ENCODE assay signal across 14 mouse cellular contexts in genomic region chr1:135672374-135672773, GRCm38 (mm10). TPM values are rescaled to one million over a fixed set of nuclear protein-coding genes. Genes with fewer than 3 reads are reported as not detected.
DNase-seq lines count a peak whose midpoint lies in the region; ATAC-seq and TF ChIP-seq lines count a peak whose summit lies in the region.
"Had no signal": no experiment of that assay in that cellular context is flagged by ENCODE, and none has a peak within 500 bp of the region (broad histone marks: within the 10 kb centered on the region; RNA-seq: fewer than 3 reads in every experiment).

No protein-coding gene starts in this region.

- 0 out of 2 replicates have a peak overlapping the region, but pooled peaks have one; percentile 12 for H3K27ac ChIP-seq in hindbrain, embryonic 13.5 days
- no peak overlapping the region for H3K27ac ChIP-seq in hindbrain, postnatal 0 days
- H3K27ac ChIP-seq in lung, postnatal 0 days (ENCODE audit: low read length), result peak overlapping the region; percentile 64; the same call in 1 of the 2 replicates
- H3K27ac ChIP-seq in embryonic facial prominence, embryonic 14.5 days (replicated peaks; ENCODE audit: low read depth, low read length), result 0 out of 2 replicates have a peak overlapping the region, but pooled peaks have one; percentile 0
- H3K27ac ChIP-seq in hindbrain, embryonic 16.5 days (ENCODE audit: low read depth, low read length), result no peak overlapping the region
- H3K27ac ChIP-seq: forebrain, embryonic 15.5 days; liver, embryonic 14.5 days; neural tube, embryonic 12.5 days had no signal

- no peaks in the 10 kb centered on the region for H3K9me3 ChIP-seq in hindbrain, embryonic 13.5 days
- no peaks in the 10 kb centered on the region for H3K9me3 ChIP-seq in hindbrain, postnatal 0 days (ENCODE audit: low read length)
- H3K9me3 ChIP-seq in lung, postnatal 0 days (ENCODE audit: low read length), result no peaks in the 10 kb centered on the region
- no peaks in the 10 kb centered on the region for H3K9me3 ChIP-seq in embryonic facial prominence, embryonic 14.5 days (ENCODE audit: control insufficient read depth, low read length)
- H3K9me3 ChIP-seq in hindbrain, embryonic 16.5 days (ENCODE audit: control insufficient read depth, low read length), result no peaks in the 10 kb centered on the region
- H3K9me3 ChIP-seq: forebrain, embryonic 15.5 days; neural tube, embryonic 12.5 days had no signal

- TF ChIP-seq EP300 in lung, postnatal 0 days (IDR thresholded peaks at IDR 0.05), result no peak

- no peak for ATAC-seq in hindbrain, embryonic 13.5 days (ENCODE audit: low FRiP score)
- no peak for ATAC-seq in hindbrain, postnatal 0 days
- no peak for ATAC-seq in lung, postnatal 0 days
- no peak for ATAC-seq in embryonic facial prominence, embryonic 14.5 days (ENCODE audit: low read depth)
- no peak for ATAC-seq in hindbrain, embryonic 16.5 days
- ATAC-seq: forebrain, embryonic 15.5 days had no signal

- H3K4me2 ChIP-seq in hindbrain, embryonic 13.5 days, result no peak overlapping the region
- no peak overlapping the region for H3K4me2 ChIP-seq in hindbrain, postnatal 0 days (ENCODE audit: low read depth, low read length)
- H3K4me2 ChIP-seq in lung, postnatal 0 days (replicated peaks; ENCODE audit: low read depth, low read length), result no peak overlapping the region
- no peak overlapping the region for H3K4me2 ChIP-seq in embryonic facial prominence, embryonic 14.5 days (ENCODE audit: low read depth, low read length)
- H3K4me2 ChIP-seq in hindbrain, embryonic 16.5 days (ENCODE audit: low read length), result no peak overlapping the region
- H3K4me2 ChIP-seq: forebrain, embryonic 15.5 days; neural tube, embryonic 12.5 days had no signal

- H3K4me3 ChIP-seq in hindbrain, embryonic 13.5 days, result no peak overlapping the region
- no peak overlapping the region for H3K4me3 ChIP-seq in hindbrain, postnatal 0 days (ENCODE audit: low read length)
- no peak overlapping the region for H3K4me3 ChIP-seq in lung, postnatal 0 days (ENCODE audit: low read depth, low read length)
- no peak overlapping the region for H3K4me3 ChIP-seq in lung, adult 2 months (replicated peaks; ENCODE audit: extremely low read depth, low read depth, low read length)
- no peak overlapping the region for H3K4me3 ChIP-seq in embryonic facial prominence, embryonic 14.5 days (ENCODE audit: low read depth, low read length)
- no peak overlapping the region for H3K4me3 ChIP-seq in hindbrain, embryonic 16.5 days (ENCODE audit: low read length)
- H3K4me3 ChIP-seq: forebrain, embryonic 15.5 days; neural tube, embryonic 12.5 days had no signal

- no peak for DNase-seq in hindbrain, postnatal 0 days (ENCODE audit: low spot score)
- DNase-seq in lung, postnatal 0 days (ENCODE audit: low spot score), result no peak
- no peak for DNase-seq in lung, adult 2 months
- no peak for DNase-seq in embryonic facial prominence, embryonic 14.5 days (ENCODE audit: low spot score)
- no peak for DNase-seq in layer of hippocampus, adult 18-20 months (ENCODE audit: low spot score in 2 of 2)
- DNase-seq in embryo, embryonic 10.5 days (ENCODE audit: low spot score), result no peak
- DNase-seq: cerebellum, adult 11 months; gastrocnemius, postnatal 14 days; kidney, adult 11 months had no signal

- 82% methylated on average over 4 of the region's 4 CpGs for WGBS in hindbrain, embryonic 13.5 days
- WGBS in hindbrain, postnatal 0 days, result 72% methylated on average over 4 of the region's 4 CpGs
- 61% methylated on average over 4 of the region's 4 CpGs for WGBS in lung, postnatal 0 days
- WGBS in lung, adult 2 months, result 51% methylated on average over 4 of the region's 4 CpGs
- 40% methylated on average over 4 of the region's 4 CpGs for WGBS in embryonic facial prominence, embryonic 14.5 days
- WGBS in hindbrain, embryonic 16.5 days, result 68% methylated on average over 4 of the region's 4 CpGs

- TF ChIP-seq POLR2A in lung, adult 2 months (IDR thresholded peaks at IDR 0.05; ENCODE audit: borderline replicate concordance, extremely low read depth, low read depth, low read length), result no peak

- H3K27me3 ChIP-seq in hindbrain, embryonic 13.5 days, result no peaks in the 10 kb centered on the region
- H3K27me3 ChIP-seq in hindbrain, postnatal 0 days (ENCODE audit: insufficient read depth, low read length), result no peaks in the 10 kb centered on the region
- H3K27me3 ChIP-seq in lung, postnatal 0 days (replicated peaks; ENCODE audit: insufficient read depth, low read length), result no peaks in the 10 kb centered on the region
- no peaks in the 10 kb centered on the region for H3K27me3 ChIP-seq in embryonic facial prominence, embryonic 14.5 days (replicated peaks; ENCODE audit: control insufficient read depth, insufficient read depth, low read length)
- no peaks in the 10 kb centered on the region for H3K27me3 ChIP-seq in hindbrain, embryonic 16.5 days (replicated peaks; ENCODE audit: control insufficient read depth, insufficient read depth, low read length)
- H3K27me3 ChIP-seq: forebrain, embryonic 15.5 days; neural tube, embryonic 12.5 days had no signal

- no peak for TF ChIP-seq CTCF in hindbrain, postnatal 0 days (IDR thresholded peaks at IDR 0.05; ENCODE audit: low read depth)
- no peak for TF ChIP-seq CTCF in lung, postnatal 0 days (IDR thresholded peaks at IDR 0.05)
- no peak for TF ChIP-seq CTCF in lung, adult 2 months (IDR thresholded peaks at IDR 0.05; ENCODE audit: insufficient read depth, low read length)

- H3K36me3 ChIP-seq in hindbrain, embryonic 13.5 days, result no peaks in the 10 kb centered on the region
- no peaks in the 10 kb centered on the region for H3K36me3 ChIP-seq in hindbrain, postnatal 0 days (ENCODE audit: insufficient read depth, low read length)
- no peaks in the 10 kb centered on the region for H3K36me3 ChIP-seq in lung, postnatal 0 days (ENCODE audit: insufficient read depth, low read length)
- H3K36me3 ChIP-seq in embryonic facial prominence, embryonic 14.5 days (ENCODE audit: control insufficient read depth, insufficient read depth, low read length), result no peaks in the 10 kb centered on the region
- H3K36me3 ChIP-seq in hindbrain, embryonic 16.5 days (ENCODE audit: control insufficient read depth, insufficient read depth, low read length), result no peaks in the 10 kb centered on the region
- H3K36me3 ChIP-seq: forebrain, embryonic 15.5 days; neural tube, embryonic 12.5 days had no signal

- peaks cover 60% of the 10 kb centered on the region for H3K4me1 ChIP-seq in hindbrain, embryonic 13.5 days (replicated peaks)
- H3K4me1 ChIP-seq in hindbrain, postnatal 0 days (ENCODE audit: insufficient read depth, low read length), result peaks cover 27% of the 10 kb centered on the region
- H3K4me1 ChIP-seq in lung, postnatal 0 days (ENCODE audit: insufficient read depth, low read depth, low read length), result peaks cover 10% of the 10 kb centered on the region
- H3K4me1 ChIP-seq in lung, adult 2 months (ENCODE audit: control insufficient read depth, insufficient read depth, low read length), result peaks cover 14% of the 10 kb centered on the region
- H3K4me1 ChIP-seq in embryonic facial prominence, embryonic 14.5 days (ENCODE audit: control insufficient read depth, insufficient read depth, low read length), result peaks cover 19% of the 10 kb centered on the region
- H3K4me1 ChIP-seq in hindbrain, embryonic 16.5 days (ENCODE audit: control insufficient read depth, insufficient read depth, low read depth, low read length), result peaks cover 22% of the 10 kb centered on the region

- no peak overlapping the region for H3K9ac ChIP-seq in hindbrain, embryonic 13.5 days
- no peak overlapping the region for H3K9ac ChIP-seq in hindbrain, postnatal 0 days (replicated peaks; ENCODE audit: low read length)
- no peak overlapping the region for H3K9ac ChIP-seq in lung, postnatal 0 days (replicated peaks; ENCODE audit: low read depth)
- 0 out of 2 replicates have a peak overlapping the region, but pooled peaks have one; percentile 28 for H3K9ac ChIP-seq in embryonic facial prominence, embryonic 14.5 days (ENCODE audit: low read depth, low read length)
- H3K9ac ChIP-seq in hindbrain, embryonic 16.5 days (ENCODE audit: low read depth, low read length), result peak overlapping the region; percentile 5
- H3K9ac ChIP-seq: forebrain, embryonic 15.5 days; liver, embryonic 14.5 days; neural tube, embryonic 12.5 days had no signal

RNA-seq across cellular contexts. Expression of gene Csrp1, which starts 47.5 kb away (rescaled TPM):
- polyA plus RNA-seq in hindbrain, embryonic 13.5 days (2015; fragmentation: Nextera tagmentation; extraction: Ambion mirVana), result 22.9 and 25.3 TPM in 2 replicates
- total RNA-seq in hindbrain, postnatal 0 days (2014; rRNA removed), result 93.1 and 95.2 TPM in 2 replicates
- polyA plus RNA-seq in hindbrain, postnatal 0 days (2015; fragmentation: Nextera tagmentation; extraction: Ambion mirVana), result 33.0 and 35.2 TPM in 2 replicates
- 449 and 545 TPM in 2 replicates for polyA plus RNA-seq in lung, postnatal 0 days (2015; fragmentation: Nextera tagmentation; extraction: Ambion mirVana)
- 556 and 717 TPM in 2 replicates for polyA plus RNA-seq in lung, adult 2 months (2012; rRNA removed)
- 112 and 119 TPM in 2 replicates for polyA plus RNA-seq in embryonic facial prominence, embryonic 14.5 days (2014; fragmentation: Nextera tagmentation; extraction: Ambion mirVana)
- 20.6 and 23.7 TPM in 2 replicates for polyA plus RNA-seq in hindbrain, embryonic 16.5 days (2015; fragmentation: Nextera tagmentation; extraction: Ambion mirVana)
- 100 to 1,000 TPM; 272 to 277 TPM for total RNA-seq in layer of hippocampus, adult 18-20 months (2021)

Comparison
In these comparisons a context has a peak if more than half of its experiments do, and no peak if none do; other contexts are left out.
1. H3K27ac ChIP-seq: peak in hindbrain, embryonic 13.5 days (single experiment), lung, postnatal 0 days (single experiment) and embryonic facial prominence, embryonic 14.5 days (single experiment); none in hindbrain, postnatal 0 days (single experiment) and hindbrain, embryonic 16.5 days (single experiment).
2. H3K9ac ChIP-seq: peak in embryonic facial prominence, embryonic 14.5 days (single experiment) and hindbrain, embryonic 16.5 days (single experiment); none in hindbrain, embryonic 13.5 days (single experiment), hindbrain, postnatal 0 days (single experiment) and lung, postnatal 0 days (single experiment).